Mouse (Mus musculus): ENCODE measurements around the gene Slc39a9. TPM values are rescaled to one million over a fixed set of nuclear protein-coding genes. Genes with fewer than 3 reads are reported as not detected.
A peak's percentile ranks its signal among the peaks of the same experiment; 100 is the strongest.

Slc39a9 gene
- polyA plus RNA-seq, 1 experiment from 2014 or later, result 23.8 TPM

- Histone ChIP-seq H3K9ac (ENCODE audit: low read depth, low read length) (no peak overlapping the region), H3K27ac (ENCODE audit: low read depth, low read length) (no peak overlapping the region), H3K4me3 (ENCODE audit: low read length) (no peak overlapping the region), H3K4me2 (ENCODE audit: low read length) (no peak overlapping the region), H3K36me3 (ENCODE audit: control insufficient read depth, insufficient read depth, low read length) (no peaks in the 10 kb centered on the region), H3K4me1 (ENCODE audit: control insufficient read depth, insufficient read depth, low read depth, low read length) (peaks cover 11% of the 10 kb centered on the region), H3K9me3 (ENCODE audit: control insufficient read depth, low read length) (no peaks in the 10 kb centered on the region), H3K27me3 (replicated peaks; ENCODE audit: control insufficient read depth, insufficient read depth, low read length) (peaks cover 21% of the 10 kb centered on the region)
- no peak for ATAC-seq
- WGBS, result 82% methylated on average over 3 of the region's 3 CpGs
Measured at GRCm38 (mm10) chr12:80695004-80695403, 51.3 kb downstream of the Slc39a9 start.

- H3K27ac ChIP-seq (ENCODE audit: low read depth, low read length), result no peak overlapping the region
- H3K4me3 ChIP-seq (ENCODE audit: low read length), result no peak overlapping the region
- no peak overlapping the region for H3K4me2 ChIP-seq (ENCODE audit: low read length)
- H3K9me3 ChIP-seq (ENCODE audit: control insufficient read depth, low read length), result no peaks in the 10 kb centered on the region
- no peaks in the 10 kb centered on the region for H3K36me3 ChIP-seq (ENCODE audit: control insufficient read depth, insufficient read depth, low read length)
- H3K27me3 ChIP-seq (replicated peaks; ENCODE audit: control insufficient read depth, insufficient read depth, low read length), result peaks cover 7% of the 10 kb centered on the region
- no peak for ATAC-seq
- 91% methylated on average over 5 of the region's 5 CpGs for WGBS
- no peak overlapping the region for H3K9ac ChIP-seq (ENCODE audit: low read depth, low read length)
- no peaks in the 10 kb centered on the region for H3K4me1 ChIP-seq (ENCODE audit: control insufficient read depth, insufficient read depth, low read depth, low read length)
Measured at GRCm38 (mm10) chr12:80698526-80699143, 55.0 kb downstream of the Slc39a9 start.

- Histone ChIP-seq H3K27me3 (replicated peaks; ENCODE audit: control insufficient read depth, insufficient read depth, low read length) (peaks cover 3% of the 10 kb centered on the region; the same call in 1 of the 2 replicates), H3K9ac (ENCODE audit: low read depth, low read length) (no peak overlapping the region), H3K36me3 (ENCODE audit: control insufficient read depth, insufficient read depth, low read length) (no peaks in the 10 kb centered on the region), H3K9me3 (ENCODE audit: control insufficient read depth, low read length) (no peaks in the 10 kb centered on the region), H3K4me3 (ENCODE audit: low read length) (no peak overlapping the region), H3K4me1 (ENCODE audit: control insufficient read depth, insufficient read depth, low read depth, low read length) (no peaks in the 10 kb centered on the region), H3K27ac (ENCODE audit: low read depth, low read length) (no peak overlapping the region), H3K4me2 (ENCODE audit: low read length) (no peak overlapping the region)
- ATAC-seq, result no peak
- WGBS, result 84% methylated on average over 2 of the region's 2 CpGs
Measured at GRCm38 (mm10) chr12:80699144-80699531, 55.5 kb downstream of the Slc39a9 start.

GRCm38 (mm10) chr12:80701332-80701731 is 57.6 kb downstream of the Slc39a9 start:
- no peak overlapping the region for H3K27ac ChIP-seq (ENCODE audit: low read depth, low read length)
- H3K9ac ChIP-seq (ENCODE audit: low read depth, low read length), result no peak overlapping the region
- no peaks in the 10 kb centered on the region for H3K9me3 ChIP-seq (ENCODE audit: control insufficient read depth, low read length)
- WGBS, result 63% methylated on average over 7 of the region's 7 CpGs
- ATAC-seq, result no peak
- H3K27me3 ChIP-seq (replicated peaks; ENCODE audit: control insufficient read depth, insufficient read depth, low read length), result no peaks in the 10 kb centered on the region
- no peak overlapping the region for H3K4me2 ChIP-seq (ENCODE audit: low read length)
- no peaks in the 10 kb centered on the region for H3K36me3 ChIP-seq (ENCODE audit: control insufficient read depth, insufficient read depth, low read length)
- no peak overlapping the region for H3K4me3 ChIP-seq (ENCODE audit: low read length)
- H3K4me1 ChIP-seq (ENCODE audit: control insufficient read depth, insufficient read depth, low read depth, low read length), result peaks cover 2% of the 10 kb centered on the region; the same call in 1 of the 2 replicates

GRCm38 (mm10) chr12:80706208-80706914 is 62.7 kb downstream of the Slc39a9 start:
- peak; percentile 28; the same call in 1 of the 2 replicates for ATAC-seq
- peaks cover 15% of the 10 kb centered on the region for H3K4me1 ChIP-seq (ENCODE audit: control insufficient read depth, insufficient read depth, low read depth, low read length)
- no peaks in the 10 kb centered on the region for H3K27me3 ChIP-seq (replicated peaks; ENCODE audit: control insufficient read depth, insufficient read depth, low read length)
- H3K36me3 ChIP-seq (ENCODE audit: control insufficient read depth, insufficient read depth, low read length), result no peaks in the 10 kb centered on the region
- H3K4me2 ChIP-seq (ENCODE audit: low read length), result no peak overlapping the region
- H3K27ac ChIP-seq (ENCODE audit: low read depth, low read length), result 0 out of 2 replicates have a peak overlapping the region, but pooled peaks have one; percentile 23
- H3K4me3 ChIP-seq (ENCODE audit: low read length), result no peak overlapping the region
- no peaks in the 10 kb centered on the region for H3K9me3 ChIP-seq (ENCODE audit: control insufficient read depth, low read length)
- H3K9ac ChIP-seq (ENCODE audit: low read depth, low read length), result no peak overlapping the region
- WGBS, result 53% methylated on average over 11 of the region's 11 CpGs

- Histone ChIP-seq H3K9me3 (ENCODE audit: control insufficient read depth, low read length) (no peaks in the 10 kb centered on the region), H3K4me2 (ENCODE audit: low read length) (no peak overlapping the region), H3K27ac (ENCODE audit: low read depth, low read length) (0 out of 2 replicates have a peak overlapping the region, but pooled peaks have one; percentile 23), H3K36me3 (ENCODE audit: control insufficient read depth, insufficient read depth, low read length) (no peaks in the 10 kb centered on the region), H3K4me3 (ENCODE audit: low read length) (no peak overlapping the region), H3K9ac (ENCODE audit: low read depth, low read length) (no peak overlapping the region), H3K27me3 (replicated peaks; ENCODE audit: control insufficient read depth, insufficient read depth, low read length) (no peaks in the 10 kb centered on the region), H3K4me1 (ENCODE audit: control insufficient read depth, insufficient read depth, low read depth, low read length) (peaks cover 15% of the 10 kb centered on the region)
- peak; percentile 80 for ATAC-seq
- 39% methylated on average over 6 of the region's 6 CpGs for WGBS
Measured at GRCm38 (mm10) chr12:80706915-80707604, 63.4 kb downstream of the Slc39a9 start.

- no peaks in the 10 kb centered on the region for H3K4me1 ChIP-seq (ENCODE audit: control insufficient read depth, insufficient read depth, low read depth, low read length)
- no peaks in the 10 kb centered on the region for H3K36me3 ChIP-seq (ENCODE audit: control insufficient read depth, insufficient read depth, low read length)
- no peak overlapping the region for H3K9ac ChIP-seq (ENCODE audit: low read depth, low read length)
Measured at GRCm38 (mm10) chr12:80715915-80716314, 72.2 kb downstream of the Slc39a9 start.

GRCm38 (mm10) chr12:80719141-80719540 is 75.5 kb downstream of the Slc39a9 start:
- Histone ChIP-seq H3K4me2 (ENCODE audit: low read length) (no peak overlapping the region), H3K27me3 (replicated peaks; ENCODE audit: control insufficient read depth, insufficient read depth, low read length) (no peaks in the 10 kb centered on the region), H3K9ac (ENCODE audit: low read depth, low read length) (no peak overlapping the region), H3K27ac (ENCODE audit: low read depth, low read length) (no peak overlapping the region), H3K4me1 (ENCODE audit: control insufficient read depth, insufficient read depth, low read depth, low read length) (no peaks in the 10 kb centered on the region), H3K4me3 (ENCODE audit: low read length) (no peak overlapping the region), H3K36me3 (ENCODE audit: control insufficient read depth, insufficient read depth, low read length) (no peaks in the 10 kb centered on the region), H3K9me3 (ENCODE audit: control insufficient read depth, low read length) (no peaks in the 10 kb centered on the region)
- no peak for ATAC-seq
- WGBS, result 65% methylated on average over 2 of the region's 2 CpGs

More at GRCm38 (mm10) chr12:80715915-80716314, 72.2 kb downstream of the Slc39a9 start:
- Histone ChIP-seq H3K4me2 (ENCODE audit: low read length) (no peak overlapping the region), H3K9me3 (ENCODE audit: control insufficient read depth, low read length) (no peaks in the 10 kb centered on the region), H3K27me3 (replicated peaks; ENCODE audit: control insufficient read depth, insufficient read depth, low read length) (no peaks in the 10 kb centered on the region), H3K27ac (ENCODE audit: low read depth, low read length) (no peak overlapping the region), H3K4me3 (ENCODE audit: low read length) (no peak overlapping the region)
- no peak for ATAC-seq
- 75% methylated on average over 6 of the region's 6 CpGs for WGBS

GRCm38 (mm10) chr12:80720507-80720906 is 76.8 kb downstream of the Slc39a9 start:
- no peaks in the 10 kb centered on the region; the same call in 1 of the 2 replicates for H3K4me1 ChIP-seq (ENCODE audit: control insufficient read depth, insufficient read depth, low read depth, low read length)
- H3K9me3 ChIP-seq (ENCODE audit: control insufficient read depth, low read length), result no peaks in the 10 kb centered on the region
- ATAC-seq, result peak; percentile 66; the same call in 1 of the 2 replicates
- no peak overlapping the region for H3K4me2 ChIP-seq (ENCODE audit: low read length)
- H3K27ac ChIP-seq (ENCODE audit: low read depth, low read length), result no peak overlapping the region
- H3K27me3 ChIP-seq (replicated peaks; ENCODE audit: control insufficient read depth, insufficient read depth, low read length), result no peaks in the 10 kb centered on the region
- no peak overlapping the region for H3K4me3 ChIP-seq (ENCODE audit: low read length)
- no peak overlapping the region for H3K9ac ChIP-seq (ENCODE audit: low read depth, low read length)
- H3K36me3 ChIP-seq (ENCODE audit: control insufficient read depth, insufficient read depth, low read length), result no peaks in the 10 kb centered on the region
- WGBS, result 35% methylated on average over 12 of the region's 12 CpGs

Data from hindbrain, embryonic 16.5 days (tissue).